Mouse (Mus musculus) midbrain, embryonic 13.5 days (tissue): ENCODE results near the gene Ehbp1l1. TPM values are rescaled to one million over a fixed set of nuclear protein-coding genes. Genes with fewer than 3 reads are reported as not detected.

Experiments used
- ATAC-seq: fragments of 200-750 bp; cut with Nextera tagmentation; 2 replicates; pipeline ENCODE4 v1.8.0; 2017; ENCODE audit warnings: mild to moderate bottlenecking, moderate TSS enrichment, moderate library complexity
- H3K27ac ChIP-seq: fragments of 300-500 bp; sonication (generic); 2 replicates; pipeline ENCODE4 v1.5.1; 2015; ENCODE audit warnings: inconsistent platforms, mild to moderate bottlenecking, moderate library complexity
- H3K27me3 ChIP-seq: fragments of 300-500 bp; sonication (generic); 2 replicates; pipeline ENCODE4 v1.6.1; 2015; ENCODE audit warnings: mild to moderate bottlenecking, inconsistent platforms
- H3K36me3 ChIP-seq: fragments of 300-500 bp; sonication (generic); 2 replicates; pipeline ENCODE4 v1.6.1; 2015; ENCODE audit warnings: mild to moderate bottlenecking, inconsistent platforms
- H3K4me1 ChIP-seq: fragments of 300-500 bp; sonication (generic); replicated peaks from 2 replicates; pipeline ENCODE4 v1.6.1; 2015; ENCODE audit warnings: inconsistent platforms
- H3K4me2 ChIP-seq: fragments of 300-500 bp; sonication (generic); replicated peaks from 2 replicates; pipeline ENCODE4 v1.6.1; 2015; ENCODE audit warnings: moderate library complexity, mild to moderate bottlenecking, inconsistent platforms
- H3K4me3 ChIP-seq: fragments of 300-500 bp; sonication (generic); replicated peaks from 2 replicates; pipeline ENCODE4 v1.5.1; 2015; ENCODE audit warnings: mild to moderate bottlenecking, inconsistent platforms
- H3K9ac ChIP-seq: fragments of 300-500 bp; sonication (generic); replicated peaks from 2 replicates; pipeline ENCODE4 v1.6.1; 2015; ENCODE audit warnings: mild to moderate bottlenecking, inconsistent platforms
- H3K9me3 ChIP-seq: fragments of 300-500 bp; sonication (generic); 2 replicates; pipeline ENCODE4 v1.6.1; 2016; ENCODE audit warnings: mild to moderate bottlenecking, inconsistent platforms
- WGBS: fragments of 180-500 bp; shearing (Covaris S2); methylation state at CpG from one replicate; pipeline ENCODE4 v1.1.7; 2015; 5-methylcytosine and 5-hydroxymethylcytosine counted together
- polyA plus RNA-seq: library from polyadenylated mRNA; unstranded; fragments of >200 nt; fragmentation: Nextera tagmentation; extraction: Ambion mirVana; gene quantifications from 2 replicates; pipeline ENCODE4 v1.2.1, GENCODE M21; 2015

The Ehbp1l1 gene
- polyA plus RNA-seq, 1 experiment from 2014 or later, result 10.5 TPM

- peaks cover 68% of the 10 kb centered on the region for H3K36me3 ChIP-seq
- ATAC-seq, result no peak
- 95% methylated on average over 19 of the region's 19 CpGs for WGBS
- H3K4me3 ChIP-seq, result no peak overlapping the region
- H3K4me1 ChIP-seq, result peaks cover 25% of the 10 kb centered on the region
- no peaks in the 10 kb centered on the region for H3K9me3 ChIP-seq
- H3K27ac ChIP-seq, result no peak overlapping the region
- H3K27me3 ChIP-seq, result no peaks in the 10 kb centered on the region
- H3K4me2 ChIP-seq, result no peak overlapping the region
- H3K9ac ChIP-seq, result no peak overlapping the region
Observed at GRCm38 (mm10) chr19:5685431-5685830, 40.7 kb downstream of the Ehbp1l1 start.

GRCm38 (mm10) chr19:5684985-5685384 lies 41.1 kb downstream of the Ehbp1l1 start:
- Histone ChIP-seq H3K27ac (no peak overlapping the region), H3K4me2 (no peak overlapping the region), H3K27me3 (no peaks in the 10 kb centered on the region), H3K4me1 (peaks cover 21% of the 10 kb centered on the region), H3K9ac (no peak overlapping the region), H3K36me3 (peaks cover 71% of the 10 kb centered on the region), H3K4me3 (0 out of 2 replicates have a peak overlapping the region, but pooled peaks have one; percentile 1), H3K9me3 (no peaks in the 10 kb centered on the region)
- 93% methylated on average over 13 of the region's 13 CpGs for WGBS
- no peak for ATAC-seq

- Histone ChIP-seq H3K9me3 (no peaks in the 10 kb centered on the region), H3K4me1 (peaks cover 13% of the 10 kb centered on the region), H3K4me2 (no peak overlapping the region), H3K36me3 (peaks cover 79% of the 10 kb centered on the region), H3K27ac (no peak overlapping the region), H3K9ac (no peak overlapping the region), H3K27me3 (no peaks in the 10 kb centered on the region), H3K4me3 (no peak overlapping the region)
- WGBS, result 94% methylated on average over 12 of the region's 12 CpGs
- no peak for ATAC-seq
Observed at GRCm38 (mm10) chr19:5684236-5684635, 41.9 kb downstream of the Ehbp1l1 start.

GRCm38 (mm10) chr19:5680432-5680831 lies 45.7 kb downstream of the Ehbp1l1 start:
- ATAC-seq, result no peak
- Histone ChIP-seq H3K36me3 (peaks cover 95% of the 10 kb centered on the region), H3K9ac (no peak overlapping the region), H3K27ac (no peak overlapping the region), H3K4me1 (no peaks in the 10 kb centered on the region), H3K4me3 (no peak overlapping the region), H3K9me3 (no peaks in the 10 kb centered on the region), H3K4me2 (no peak overlapping the region), H3K27me3 (no peaks in the 10 kb centered on the region)
- WGBS, result 93% methylated on average over 4 of the region's 4 CpGs

- Histone ChIP-seq H3K27me3 (no peaks in the 10 kb centered on the region), H3K9ac (no peak overlapping the region), H3K4me3 (no peak overlapping the region), H3K4me1 (peaks cover 7% of the 10 kb centered on the region), H3K27ac (no peak overlapping the region), H3K9me3 (no peaks in the 10 kb centered on the region), H3K36me3 (peaks cover 88% of the 10 kb centered on the region), H3K4me2 (no peak overlapping the region)
- WGBS, result 93% methylated on average over 4 of the region's 4 CpGs
- ATAC-seq, result no peak
Observed at GRCm38 (mm10) chr19:5668372-5668771, 57.7 kb downstream of the Ehbp1l1 start.

GRCm38 (mm10) chr19:5666386-5666785 lies 59.7 kb downstream of the Ehbp1l1 start:
- WGBS, result 95% methylated on average over 18 of the region's 18 CpGs
- ATAC-seq, result no peak
- Histone ChIP-seq H3K27me3 (no peaks in the 10 kb centered on the region), H3K36me3 (peaks cover 68% of the 10 kb centered on the region), H3K27ac (no peak overlapping the region), H3K4me3 (no peak overlapping the region), H3K9me3 (no peaks in the 10 kb centered on the region), H3K9ac (no peak overlapping the region), H3K4me1 (peaks cover 15% of the 10 kb centered on the region), H3K4me2 (no peak overlapping the region)

GRCm38 (mm10) chr19:5665465-5665864 lies 60.7 kb downstream of the Ehbp1l1 start:
- Histone ChIP-seq H3K36me3 (peaks cover 59% of the 10 kb centered on the region), H3K4me3 (no peak overlapping the region), H3K27me3 (no peaks in the 10 kb centered on the region), H3K4me2 (no peak overlapping the region), H3K9ac (no peak overlapping the region), H3K9me3 (no peaks in the 10 kb centered on the region), H3K4me1 (peaks cover 15% of the 10 kb centered on the region), H3K27ac (no peak overlapping the region)
- ATAC-seq, result no peak
- whole genome bisulfite sequencing, result 92% methylated on average over 15 of the region's 15 CpGs

GRCm38 (mm10) chr19:5664669-5665257 lies 61.4 kb downstream of the Ehbp1l1 start:
- WGBS, result 92% methylated on average over 10 of the region's 10 CpGs

GRCm38 (mm10) chr19:5662981-5663913 lies 62.9 kb downstream of the Ehbp1l1 start, which contains the start of gene Sipa1:
TSS of gene Sipa1 (minus strand) at chr19:5663707.
- Histone ChIP-seq H3K9ac (peak within 1 kb of the TSS; percentile 64), H3K4me2 (peak within 1 kb of the TSS; percentile 57), H3K27me3 (no peaks in the 10 kb centered on the region), H3K27ac (peak within 1 kb of the TSS; percentile 68), H3K4me3 (peak within 1 kb of the TSS; percentile 38), H3K4me1 (peaks cover 15% of the 10 kb centered on the region), H3K9me3 (no peaks in the 10 kb centered on the region), H3K36me3 (peaks cover 41% of the 10 kb centered on the region)
- peak; percentile 84 for ATAC-seq
- WGBS, result 2% methylated on average over 32 of the region's 32 CpGs

More at GRCm38 (mm10) chr19:5664669-5665257, 61.4 kb downstream of the Ehbp1l1 start:
- Histone ChIP-seq H3K4me3 (no peak overlapping the region), H3K27me3 (no peaks in the 10 kb centered on the region), H3K4me2 (no peak overlapping the region), H3K27ac (no peak overlapping the region), H3K9me3 (no peaks in the 10 kb centered on the region), H3K9ac (no peak overlapping the region), H3K4me1 (peaks cover 15% of the 10 kb centered on the region), H3K36me3 (peaks cover 52% of the 10 kb centered on the region)
- no peak for ATAC-seq

GRCm38 (mm10) chr19:5662310-5662709 lies 63.8 kb downstream of the Ehbp1l1 start:
- Histone ChIP-seq H3K9ac (peak overlapping the region; percentile 64), H3K4me3 (peak overlapping the region; percentile 38; the same call in 1 of the 2 replicates), H3K36me3 (peaks cover 31% of the 10 kb centered on the region), H3K9me3 (no peaks in the 10 kb centered on the region), H3K4me2 (peak overlapping the region; percentile 57), H3K27me3 (no peaks in the 10 kb centered on the region), H3K27ac (peak overlapping the region; percentile 68; the same call in 1 of the 2 replicates), H3K4me1 (peaks cover 15% of the 10 kb centered on the region)
- 80% methylated on average over 8 of the region's 8 CpGs for WGBS
- no peak for ATAC-seq

GRCm38 (mm10) chr19:5660942-5661751 lies 65.0 kb downstream of the Ehbp1l1 start:
- no peaks in the 10 kb centered on the region for H3K9me3 ChIP-seq
- H3K36me3 ChIP-seq, result peaks cover 20% of the 10 kb centered on the region
- peaks cover 15% of the 10 kb centered on the region for H3K4me1 ChIP-seq
- ATAC-seq, result no peak
- no peak overlapping the region for H3K9ac ChIP-seq
- H3K4me2 ChIP-seq, result no peak overlapping the region
- H3K4me3 ChIP-seq, result no peak overlapping the region
- H3K27ac ChIP-seq, result no peak overlapping the region
- H3K27me3 ChIP-seq, result peaks cover 7% of the 10 kb centered on the region
- 89% methylated on average over 16 of the region's 16 CpGs for WGBS
